Mouse (Mus musculus) hindbrain, embryonic 10.5 days (tissue): Measurements from ENCODE around the gene Nrg3. TPM values are rescaled to one million over a fixed set of nuclear protein-coding genes. Genes with fewer than 3 reads are reported as not detected.
"Not testable (repeated sequence)": the region's sequence is repeated elsewhere in the genome, so short reads cannot be mapped to it uniquely, and the experiment has no call there.

Source experiments
- DNase-seq: peaks from one replicate; pipeline ENCODE4 v3.0.0-alpha.2; 2017; ENCODE audit warnings: low spot score
- H3K27ac ChIP-seq: fragments of 300-500 bp; sonication (generic); 2 replicates; pipeline ENCODE4 v1.5.1; 2016; ENCODE audit warnings: mild to moderate bottlenecking, moderate library complexity
- H3K27me3 ChIP-seq: fragments of 300-500 bp; sonication (generic); 2 replicates; pipeline ENCODE4 v1.6.1; 2016; ENCODE audit warnings: mild to moderate bottlenecking; ENCODE audit not compliant: poor library complexity, insufficient read depth, severe bottlenecking
- H3K36me3 ChIP-seq: fragments of 300-500 bp; sonication (generic); 2 replicates; pipeline ENCODE4 v1.6.1; 2016; ENCODE audit warnings: mild to moderate bottlenecking, moderate library complexity
- H3K4me1 ChIP-seq: fragments of 300-500 bp; sonication (generic); replicated peaks from 2 replicates; pipeline ENCODE4 v1.6.1; 2016; ENCODE audit warnings: mild to moderate bottlenecking
- H3K4me3 ChIP-seq: fragments of 300-500 bp; sonication (generic); 2 replicates; pipeline ENCODE4 v1.5.1; 2016; ENCODE audit warnings: mild to moderate bottlenecking, moderate library complexity
- H3K9me3 ChIP-seq: fragments of 300-500 bp; sonication (generic); 2 replicates; pipeline ENCODE4 v1.6.1; 2016; ENCODE audit warnings: mild to moderate bottlenecking, moderate library complexity
- WGBS: fragments of 180-500 bp; shearing (Covaris S2); methylation state at CpG from one replicate; pipeline ENCODE4 v1.1.7; 2016; 5-methylcytosine and 5-hydroxymethylcytosine counted together
- polyA plus RNA-seq: library from polyadenylated mRNA; unstranded; fragments of >200 nt; fragmentation: Nextera tagmentation; extraction: Ambion mirVana; gene quantifications from 2 replicates; pipeline ENCODE4 v1.2.1, GENCODE M21; 2016

The Nrg3 gene
- polyA plus RNA-seq, 1 experiment from 2014 or later, result 1.5 TPM

DNA sequence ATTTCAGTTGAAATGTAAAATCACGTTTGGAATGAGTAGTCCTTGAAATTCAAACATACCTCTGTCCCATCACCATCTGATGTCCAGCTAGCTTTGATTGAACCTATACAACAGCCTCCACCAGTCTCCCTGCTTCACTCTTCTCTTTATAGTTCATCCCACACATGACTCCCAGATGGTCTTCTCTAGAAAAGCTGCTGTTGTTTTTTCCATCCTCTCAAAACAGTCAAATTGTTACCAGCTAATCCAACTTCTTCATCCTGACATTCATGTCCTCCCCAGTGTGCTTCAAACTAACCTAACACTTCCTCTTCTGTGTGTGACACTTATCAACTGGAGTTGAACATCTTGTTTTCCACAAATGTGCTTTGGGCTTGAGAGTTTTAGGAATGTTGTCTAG lies 317.4 kb downstream of the Nrg3 start:
- H3K36me3 ChIP-seq, result no peaks in the 10 kb centered on the region
- H3K4me1 ChIP-seq, result no peaks in the 10 kb centered on the region
- no peak overlapping the region for H3K27ac ChIP-seq
- no peaks in the 10 kb centered on the region for H3K27me3 ChIP-seq
- WGBS, result 64% methylated on average over 1 of the region's 1 CpGs
- no peaks in the 10 kb centered on the region for H3K9me3 ChIP-seq
- H3K4me3 ChIP-seq, result no peak overlapping the region
- no peak for DNase-seq

DNA sequence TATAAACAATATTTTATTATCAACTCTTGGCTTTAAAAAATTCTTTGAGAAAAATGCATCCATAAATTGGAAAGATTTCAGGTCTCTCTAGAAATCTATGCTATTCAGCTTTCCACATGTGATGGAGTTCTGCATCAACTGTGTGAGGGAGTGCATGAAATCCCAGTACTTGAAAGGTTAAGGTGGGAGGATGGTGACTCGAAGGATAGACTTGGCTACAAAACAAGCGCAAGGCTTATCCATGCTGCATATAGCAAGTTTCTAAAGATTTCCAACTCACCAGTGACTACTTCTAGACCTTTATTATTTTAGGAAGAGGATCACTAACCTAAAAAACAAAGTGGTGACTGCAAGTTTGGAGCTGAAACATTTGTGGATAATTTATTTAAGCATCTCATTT lies 343.1 kb downstream of the Nrg3 start:
- Histone ChIP-seq H3K4me1 (no peaks in the 10 kb centered on the region), H3K36me3 (no peaks in the 10 kb centered on the region), H3K9me3 (no peaks in the 10 kb centered on the region), H3K27me3 (no peaks in the 10 kb centered on the region), H3K27ac (no peak overlapping the region), H3K4me3 (no peak overlapping the region)
- DNase-seq, result no peak
- WGBS, result 89% methylated on average over 2 of the region's 2 CpGs

DNA sequence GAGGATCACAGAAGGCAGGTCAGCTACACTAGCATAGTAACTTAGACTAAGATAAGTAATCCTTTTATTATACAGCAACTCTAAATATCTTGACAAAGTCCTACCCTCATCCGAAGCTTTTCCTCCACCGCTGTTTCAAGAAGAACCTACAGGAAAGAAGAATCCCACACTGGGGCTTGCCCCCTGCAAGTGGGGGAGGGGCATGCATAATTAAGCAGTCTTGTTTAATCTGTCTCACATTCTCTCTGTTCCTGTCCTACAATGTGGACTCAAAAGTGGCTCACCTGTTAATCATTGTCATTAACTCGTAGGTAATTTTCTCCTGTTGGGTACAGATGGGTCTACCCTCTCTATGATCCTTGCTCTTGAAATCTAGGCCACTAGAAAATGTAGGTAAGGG lies 354.9 kb downstream of the Nrg3 start:
- H3K27ac ChIP-seq, result no peak overlapping the region
- 0 out of 2 replicates have a peak, but pooled peaks cover under 1% of the 10 kb centered on the region for H3K4me1 ChIP-seq
- H3K9me3 ChIP-seq, result no peaks in the 10 kb centered on the region
- WGBS, result 65% methylated on average over 3 of the region's 3 CpGs
- no peak for DNase-seq
- no peak overlapping the region for H3K4me3 ChIP-seq
- no peaks in the 10 kb centered on the region for H3K36me3 ChIP-seq
- no peaks in the 10 kb centered on the region for H3K27me3 ChIP-seq

DNA sequence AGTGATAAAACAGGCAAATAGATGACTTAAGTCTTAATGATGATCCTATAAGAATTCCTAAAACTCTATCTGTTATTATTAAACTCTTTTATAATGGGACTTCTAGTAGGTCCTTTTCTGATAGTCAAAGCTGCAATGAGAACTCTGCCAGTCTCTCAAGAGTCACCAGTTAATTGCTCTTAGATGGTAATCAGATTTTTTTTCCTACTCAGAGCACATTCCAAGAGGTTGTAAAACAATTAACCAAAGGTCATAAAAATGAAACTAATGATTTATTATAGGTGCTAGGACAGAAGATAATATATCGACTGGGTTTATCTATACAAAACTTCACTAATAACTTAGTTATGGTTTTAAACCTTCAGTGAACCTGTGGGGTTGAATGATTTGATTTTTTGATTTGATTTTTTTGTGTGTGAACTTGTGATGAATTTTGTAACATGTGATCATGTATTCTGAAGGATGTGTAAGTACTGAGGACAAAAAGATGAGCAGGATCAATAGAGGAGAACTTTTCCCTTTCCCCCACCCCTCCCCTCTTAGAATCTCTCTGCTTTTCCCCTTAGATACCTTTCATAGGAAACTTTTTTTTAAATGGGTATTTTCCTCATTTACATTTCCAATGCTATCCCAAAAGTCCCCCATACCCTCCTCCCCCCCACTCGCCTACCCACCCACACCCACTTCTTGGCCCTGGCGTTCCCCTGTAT lies 356.2 kb downstream of the Nrg3 start:
- H3K27me3 ChIP-seq, H3K9me3 ChIP-seq, DNase-seq, H3K4me1 ChIP-seq, H3K4me3 ChIP-seq, H3K36me3 ChIP-seq, H3K27ac ChIP-seq: not testable (repeated sequence)
- WGBS, result 90% methylated on average over 3 of the region's 3 CpGs

DNA sequence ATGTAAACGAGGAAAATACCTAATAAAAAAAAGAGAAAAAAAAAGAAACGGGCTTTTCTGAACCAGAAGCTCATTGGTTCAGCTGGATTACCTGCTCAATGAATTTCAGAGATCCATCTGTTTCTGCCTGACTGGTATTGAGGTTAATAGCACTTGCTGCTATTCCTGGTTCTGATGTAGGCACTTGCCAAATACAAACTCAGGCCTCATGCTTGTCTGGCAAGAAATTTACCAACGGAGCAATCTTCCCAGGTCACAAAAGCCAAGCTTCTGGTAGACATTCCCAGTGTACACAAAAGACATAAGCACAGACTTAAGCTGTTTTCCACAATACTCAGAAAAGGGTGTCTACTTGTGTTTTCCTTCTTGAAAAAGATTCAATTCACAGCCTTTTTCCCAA lies 363.3 kb downstream of the Nrg3 start:
- no peak overlapping the region for H3K27ac ChIP-seq
- no peaks in the 10 kb centered on the region for H3K9me3 ChIP-seq
- H3K27me3 ChIP-seq, result no peaks in the 10 kb centered on the region
- 88% methylated on average over 3 of the region's 3 CpGs for WGBS
- no peak overlapping the region for H3K4me3 ChIP-seq
- DNase-seq, result no peak
- H3K4me1 ChIP-seq, result 0 out of 2 replicates have a peak, but pooled peaks cover 6% of the 10 kb centered on the region
- H3K36me3 ChIP-seq, result no peaks in the 10 kb centered on the region

DNA sequence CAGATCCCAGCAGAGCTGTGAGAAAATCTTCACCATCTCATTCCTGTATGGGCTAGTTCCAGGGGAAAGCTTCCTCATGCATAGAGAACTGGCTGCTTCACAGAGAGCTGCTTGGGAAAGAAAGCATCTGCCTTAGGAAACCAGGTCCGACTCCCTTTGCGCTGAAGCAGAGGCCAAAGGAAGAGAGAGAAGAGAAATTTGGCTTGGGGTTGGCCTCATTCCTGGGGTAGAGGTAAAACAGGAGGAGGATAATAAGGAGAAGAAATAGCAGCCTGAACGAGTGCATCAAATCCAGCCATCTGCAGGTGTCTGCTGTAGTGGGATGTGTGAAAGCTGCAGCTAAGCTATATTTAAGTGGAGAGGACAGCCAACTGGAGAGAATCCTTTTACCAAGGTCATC lies 366.1 kb downstream of the Nrg3 start:
- Histone ChIP-seq H3K27ac (no peak overlapping the region), H3K9me3 (no peaks in the 10 kb centered on the region), H3K4me3 (no peak overlapping the region), H3K27me3 (no peaks in the 10 kb centered on the region), H3K4me1 (no peaks in the 10 kb centered on the region), H3K36me3 (no peaks in the 10 kb centered on the region)
- DNase-seq, result no peak
- WGBS, result 93% methylated on average over 3 of the region's 3 CpGs

DNA sequence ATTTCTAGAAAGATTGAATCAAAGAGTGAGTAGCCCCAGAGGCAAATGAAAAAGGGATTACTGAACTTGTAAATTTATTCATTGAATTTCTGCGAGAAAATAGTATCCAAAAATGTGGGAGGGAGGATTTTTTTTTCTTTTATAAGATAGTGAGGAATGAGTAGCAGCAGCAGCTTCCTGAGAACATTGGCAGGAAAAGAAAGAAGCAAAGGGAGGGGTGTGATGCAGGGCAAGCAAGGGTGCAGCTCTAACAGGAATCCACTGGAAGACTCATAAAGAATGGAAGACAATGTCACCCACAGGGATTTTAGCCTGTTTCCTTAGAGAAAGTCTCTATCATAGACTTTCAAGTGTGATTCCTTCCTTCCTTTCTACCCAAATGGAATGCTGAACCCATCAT lies 377.7 kb downstream of the Nrg3 start:
- WGBS, result 79% methylated on average over 1 of the region's 1 CpGs
- Histone ChIP-seq H3K4me3 (no peak overlapping the region), H3K27ac (no peak overlapping the region), H3K27me3 (no peaks in the 10 kb centered on the region), H3K9me3 (no peaks in the 10 kb centered on the region), H3K4me1 (no peaks in the 10 kb centered on the region), H3K36me3 (no peaks in the 10 kb centered on the region)
- no peak for DNase-seq

DNA sequence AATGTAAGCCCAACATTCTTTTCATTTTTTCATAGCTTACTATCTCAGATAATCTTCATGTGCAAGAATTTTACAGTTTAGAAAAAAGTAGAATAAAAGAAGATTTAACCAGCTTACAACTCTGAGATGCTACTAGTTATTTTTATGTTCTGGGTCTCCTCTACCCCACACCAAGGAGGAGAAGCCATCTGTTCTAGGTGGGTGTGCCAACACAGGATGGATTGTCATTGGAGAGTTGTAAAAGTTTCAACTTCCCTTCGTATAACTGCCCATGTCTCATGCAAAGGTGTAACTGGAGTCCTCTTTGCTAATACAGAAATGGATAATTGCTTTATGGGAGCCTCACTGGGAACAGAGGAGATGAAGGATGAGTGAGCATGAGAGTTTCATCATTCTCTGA lies 393.4 kb downstream of the Nrg3 start:
- no peak for DNase-seq
- H3K4me1 ChIP-seq, result no peaks in the 10 kb centered on the region
- H3K36me3 ChIP-seq, result no peaks in the 10 kb centered on the region
- no peak overlapping the region for H3K4me3 ChIP-seq
- no peak overlapping the region for H3K27ac ChIP-seq
- H3K9me3 ChIP-seq, result no peaks in the 10 kb centered on the region
- no peaks in the 10 kb centered on the region for H3K27me3 ChIP-seq
- WGBS, result 76% methylated on average over 1 of the region's 1 CpGs

DNA sequence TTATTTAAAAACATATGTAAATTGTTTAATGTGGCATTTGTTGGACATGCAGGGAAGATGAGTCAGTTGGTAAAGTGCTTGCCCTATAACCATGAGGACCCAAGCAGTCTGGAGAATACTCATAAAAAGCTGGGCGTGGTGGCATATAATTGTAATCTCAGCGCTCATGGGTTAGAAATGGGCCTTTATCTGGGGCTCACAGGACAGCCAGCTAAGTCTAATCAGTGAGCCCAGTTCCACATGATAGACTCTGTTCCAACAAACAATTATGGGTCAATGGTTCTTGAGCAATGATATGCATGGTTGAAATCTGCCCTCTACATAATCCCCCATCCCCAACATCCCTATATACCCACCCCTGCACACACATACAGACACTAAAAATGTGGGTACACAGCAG lies 421.3 kb downstream of the Nrg3 start:
- Histone ChIP-seq H3K4me3 (no peak overlapping the region), H3K27me3 (no peaks in the 10 kb centered on the region), H3K36me3 (no peaks in the 10 kb centered on the region), H3K4me1 (no peaks in the 10 kb centered on the region), H3K27ac (no peak overlapping the region), H3K9me3 (no peaks in the 10 kb centered on the region)
- 92% methylated on average over 2 of the region's 2 CpGs for WGBS
- no peak for DNase-seq

DNA sequence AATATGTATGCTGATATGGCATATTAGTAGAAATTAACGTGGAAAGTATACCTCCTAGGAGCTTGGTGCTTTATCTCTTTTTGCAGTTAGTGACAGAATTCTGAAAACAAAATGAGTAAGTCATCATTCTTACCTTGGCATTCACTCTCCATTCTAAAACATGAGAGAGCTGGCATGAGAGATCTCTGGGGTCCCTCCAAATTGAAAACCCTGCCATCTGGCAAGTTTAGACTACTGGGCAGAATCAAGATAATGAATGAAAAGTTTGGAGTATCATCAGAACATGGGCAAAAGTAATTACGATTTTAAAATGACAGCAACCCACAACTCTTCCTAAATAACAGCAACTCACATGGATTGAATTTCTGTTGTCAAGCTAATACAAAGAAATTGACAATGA lies 423.9 kb downstream of the Nrg3 start:
- Histone ChIP-seq H3K4me3 (no peak overlapping the region), H3K27ac (no peak overlapping the region), H3K36me3 (no peaks in the 10 kb centered on the region), H3K9me3 (no peaks in the 10 kb centered on the region), H3K4me1 (no peaks in the 10 kb centered on the region), H3K27me3 (no peaks in the 10 kb centered on the region)
- 72% methylated on average over 2 of the region's 2 CpGs for WGBS
- DNase-seq, result no peak

DNA sequence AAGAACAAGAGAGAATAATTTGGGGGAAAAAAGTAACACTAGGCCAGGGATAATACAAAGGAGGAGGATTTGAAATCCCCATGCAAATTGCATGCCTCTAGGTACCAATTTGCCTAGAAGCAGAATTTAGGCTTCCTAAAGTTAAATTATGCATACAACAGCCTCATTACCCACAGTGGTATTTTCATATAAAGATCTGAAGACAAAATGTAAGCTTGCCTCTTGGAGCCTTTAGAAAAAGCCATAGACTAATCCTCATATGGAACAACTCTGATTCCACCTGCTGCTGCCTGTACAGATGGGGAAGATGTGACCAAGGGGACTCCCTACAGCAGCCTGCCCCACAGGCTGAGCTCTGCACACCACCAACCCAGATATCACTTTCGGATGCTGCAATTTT lies 428.6 kb downstream of the Nrg3 start:
- 89% methylated on average over 1 of the region's 1 CpGs for WGBS
- Histone ChIP-seq H3K4me1 (no peaks in the 10 kb centered on the region), H3K9me3 (no peaks in the 10 kb centered on the region), H3K27me3 (no peaks in the 10 kb centered on the region), H3K4me3 (no peak overlapping the region), H3K36me3 (no peaks in the 10 kb centered on the region), H3K27ac (no peak overlapping the region)
- DNase-seq, result no peak

DNA sequence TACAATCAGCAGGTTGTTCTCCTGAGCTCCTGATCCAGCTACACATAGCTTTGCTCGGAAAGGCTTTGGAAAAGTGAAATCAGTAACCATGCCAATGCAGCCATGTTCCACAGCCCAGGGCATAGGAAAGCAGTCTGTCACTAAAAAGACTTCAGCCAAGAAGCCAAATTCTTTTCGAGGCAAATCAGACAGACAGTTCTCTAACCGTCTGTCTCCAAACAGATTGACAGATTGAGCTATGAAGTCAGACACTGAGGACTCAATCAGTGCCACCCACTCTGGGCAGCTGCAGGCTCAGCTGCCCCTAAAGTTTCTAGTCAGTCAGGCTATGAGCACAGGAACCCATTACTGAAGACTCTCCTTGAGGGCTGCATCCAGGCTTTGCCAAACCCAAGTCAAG lies 429.1 kb downstream of the Nrg3 start:
- WGBS, result 75% methylated on average over 3 of the region's 3 CpGs
- H3K4me3 ChIP-seq, result no peak overlapping the region
- no peaks in the 10 kb centered on the region for H3K36me3 ChIP-seq
- no peaks in the 10 kb centered on the region for H3K9me3 ChIP-seq
- DNase-seq, result no peak
- no peaks in the 10 kb centered on the region for H3K4me1 ChIP-seq
- H3K27ac ChIP-seq, result no peak overlapping the region
- H3K27me3 ChIP-seq, result no peaks in the 10 kb centered on the region

DNA sequence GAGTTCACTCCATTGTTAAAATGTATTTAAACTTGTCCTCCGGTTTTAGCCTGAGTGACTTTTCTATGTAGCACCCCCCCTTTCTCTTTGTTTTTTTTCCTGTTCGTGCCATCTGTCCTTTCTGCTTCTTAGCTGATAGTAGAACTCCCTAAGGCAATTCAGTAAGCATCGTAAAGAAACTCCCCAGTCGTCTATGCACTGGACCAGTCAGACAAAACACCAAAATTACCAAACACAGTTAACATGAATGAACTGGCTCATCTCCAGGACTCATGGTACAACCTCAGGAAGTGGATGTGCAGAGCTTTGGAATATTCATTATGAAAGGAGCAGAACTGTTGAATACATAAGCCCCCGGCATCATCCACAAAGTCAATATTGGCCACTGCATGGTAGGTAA lies 429.5 kb downstream of the Nrg3 start:
- no peaks in the 10 kb centered on the region for H3K27me3 ChIP-seq
- no peaks in the 10 kb centered on the region for H3K4me1 ChIP-seq
- WGBS, result 73% methylated on average over 5 of the region's 5 CpGs
- no peaks in the 10 kb centered on the region for H3K36me3 ChIP-seq
- no peak for DNase-seq
- no peak overlapping the region for H3K4me3 ChIP-seq
- H3K9me3 ChIP-seq, result no peaks in the 10 kb centered on the region
- no peak overlapping the region for H3K27ac ChIP-seq

DNA sequence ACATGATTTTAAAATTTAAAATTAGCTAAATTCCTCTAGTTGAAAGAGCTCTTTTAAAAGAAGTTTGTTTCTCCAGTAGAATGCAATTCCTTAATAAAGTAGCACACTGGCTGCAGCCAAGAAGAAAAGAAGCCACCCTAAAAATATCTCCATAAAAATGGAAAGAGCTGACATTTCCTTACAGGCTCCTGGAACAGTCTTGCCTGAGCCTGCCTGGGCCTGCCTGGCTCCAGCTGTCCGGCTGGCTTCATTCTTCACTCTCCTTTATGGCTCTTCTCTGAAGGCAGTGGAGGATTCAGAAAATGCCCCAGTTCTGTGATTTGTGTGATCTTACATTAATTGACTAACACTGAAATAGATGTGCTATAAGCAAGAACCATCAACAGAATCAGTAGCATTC lies 433.8 kb downstream of the Nrg3 start:
- Histone ChIP-seq H3K36me3 (no peaks in the 10 kb centered on the region), H3K27me3 (no peaks in the 10 kb centered on the region), H3K4me3 (no peak overlapping the region), H3K4me1 (no peaks in the 10 kb centered on the region), H3K27ac (no peak overlapping the region), H3K9me3 (no peaks in the 10 kb centered on the region)
- no peak for DNase-seq
- 87% methylated on average over 1 of the region's 1 CpGs for WGBS
